Mouse (Mus musculus) heart, postnatal 25 days (tissue): Measurements from ENCODE around the gene Galnt9. TPM values are rescaled to one million over a fixed set of nuclear protein-coding genes. Genes with fewer than 3 reads are reported as not detected.

Source experiments
- microRNA-seq: library from miRNA; unstranded; fragments of <30 nt; microRNA quantifications from one replicate; pipeline ENCODE4 v1.2.0, GENCODE M21; 2022
- total RNA-seq, 2 experiments: library from RNA; stranded (reverse); gene quantifications; 2 replicates each; pipeline ENCODE4 v1.2.3; 2021

The Galnt9 gene
- total RNA-seq, 2 experiments from 2014 or later = not detected

Small RNAs within 50 kb of the gene (microRNA-seq; reads per million reads assigned to microRNA genes)
- gene Mir7026 = not detected

Other genes with a start within 250 kb of the Galnt9 start
- not detected for gene P2rx2, start 201.1 kb upstream of the Galnt9 start, total RNA-seq
- gene Lrcol1, start 199.6 kb upstream of the Galnt9 start, total RNA-seq = not detected
- 10 to 100 TPM; 43.1 to 48.6 TPM for gene Fbrsl1, start 95.9 kb upstream of the Galnt9 start, total RNA-seq
- 10 to 100 TPM; 11.8 to 12.3 TPM for gene Noc4l, start 109.1 kb downstream of the Galnt9 start, total RNA-seq
- gene Ddx51, start 109.1 kb downstream of the Galnt9 start, total RNA-seq = 1 to 10 TPM; 8.6 to 9.7 TPM
- 10 to 100 TPM; 34.9 to 36.6 TPM for gene Ep400, start 226.4 kb downstream of the Galnt9 start, total RNA-seq
- 10 to 100 TPM; 16.1 to 17.9 TPM for gene Pus1, start 236.3 kb downstream of the Galnt9 start, total RNA-seq